Mouse (Mus musculus): Measurements from ENCODE around the gene Arhgap15.

DNA sequence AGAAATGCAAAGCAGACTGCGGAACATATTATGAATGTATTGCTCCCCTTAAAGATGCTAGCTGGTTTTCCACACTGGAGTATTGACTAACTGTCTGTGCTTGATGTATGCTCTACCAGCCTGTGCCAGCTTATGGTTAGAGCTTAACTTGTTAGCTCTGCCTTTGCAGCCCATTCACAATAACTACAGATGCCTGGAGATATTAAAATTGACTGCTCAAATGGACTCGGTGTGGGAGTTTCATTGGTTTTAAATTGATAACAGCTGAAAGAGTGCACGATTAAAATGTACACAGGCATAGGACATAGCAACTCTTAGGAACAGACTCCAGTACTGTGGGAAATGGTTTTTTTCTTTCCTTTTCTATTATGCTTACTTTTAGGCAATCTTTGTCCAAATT, 376.1 kb downstream of the Arhgap15 start:
- TF ChIP-seq CTCF (IDR thresholded peaks at IDR 0.05; ENCODE audit: borderline replicate concordance, insufficient read depth, low read length): no peak
- no peak for TF ChIP-seq POLR2A (IDR thresholded peaks at IDR 0.05; ENCODE audit: low read depth, low read length)

Data from embryonic fibroblast, embryonic 13.5 days (primary cell).